Mouse (Mus musculus) thymus, adult 2 months (tissue): ENCODE data around the gene Hoxa9.

Experiments used
- CTCF ChIP-seq: fragments of 200-500 bp; IDR thresholded peaks from 2 replicates; pipeline ENCODE4 v1.5.1; 2012; ENCODE audit warnings: mild to moderate bottlenecking, control low read depth, low read length, moderate library complexity, borderline replicate concordance; ENCODE audit not compliant: control insufficient read depth, poor library complexity, insufficient read depth; ENCODE audit errors: extremely low read depth
- POLR2A ChIP-seq: fragments of 200-500 bp; IDR thresholded peaks from 2 replicates; pipeline ENCODE4 v1.6.1; 2012; ENCODE audit warnings: mild to moderate bottlenecking, low read length, control low read depth, moderate library complexity; ENCODE audit not compliant: control insufficient read depth, poor library complexity, insufficient read depth; ENCODE audit errors: extremely low read depth

DNA sequence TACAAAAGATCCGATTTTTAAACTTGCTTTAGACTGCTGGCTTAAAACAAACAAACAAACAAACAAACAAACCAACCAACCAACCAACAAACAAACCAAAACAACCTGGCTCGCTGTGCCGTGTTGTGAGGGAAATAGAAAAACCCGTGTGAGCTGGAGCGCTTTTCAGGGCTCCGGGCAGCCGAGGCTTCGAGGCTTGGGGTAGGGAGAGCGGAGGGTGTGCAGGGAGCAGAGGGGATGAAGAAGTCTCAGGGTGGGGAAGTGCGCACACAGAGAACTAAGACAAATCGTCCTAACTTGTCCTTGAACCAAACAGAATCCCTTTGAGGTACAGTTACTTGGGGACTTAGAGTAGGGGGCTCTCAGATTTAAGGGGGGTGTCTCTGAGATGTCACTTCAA is 43.7 kb upstream of the Hoxa9 start:
- no peak for TF ChIP-seq CTCF
- TF ChIP-seq POLR2A = no peak
